Mouse (Mus musculus) bone marrow, adult 2 months (tissue): ENCODE data around the gene Txnrd2.

Experiments
- CTCF ChIP-seq: fragments of 200-500 bp; IDR thresholded peaks from 2 replicates; pipeline ENCODE4 v1.5.1; 2011; ENCODE audit warnings: low read length, control low read depth; ENCODE audit not compliant: control insufficient read depth, insufficient read depth
- POLR2A ChIP-seq: fragments of 200-500 bp; IDR thresholded peaks from 2 replicates; pipeline ENCODE4 v1.6.1; 2011; ENCODE audit warnings: low read depth, mild to moderate bottlenecking, control low read depth, low read length, borderline replicate concordance; ENCODE audit not compliant: control insufficient read depth

- TF ChIP-seq CTCF (no peak), POLR2A (no peak)
Observed at GRCm38 (mm10) chr16:18383045-18383726, 43.0 kb upstream of the Txnrd2 start.
